19 mouse cellular contexts compared by ENCODE assay signal in the genomic region with DNA sequence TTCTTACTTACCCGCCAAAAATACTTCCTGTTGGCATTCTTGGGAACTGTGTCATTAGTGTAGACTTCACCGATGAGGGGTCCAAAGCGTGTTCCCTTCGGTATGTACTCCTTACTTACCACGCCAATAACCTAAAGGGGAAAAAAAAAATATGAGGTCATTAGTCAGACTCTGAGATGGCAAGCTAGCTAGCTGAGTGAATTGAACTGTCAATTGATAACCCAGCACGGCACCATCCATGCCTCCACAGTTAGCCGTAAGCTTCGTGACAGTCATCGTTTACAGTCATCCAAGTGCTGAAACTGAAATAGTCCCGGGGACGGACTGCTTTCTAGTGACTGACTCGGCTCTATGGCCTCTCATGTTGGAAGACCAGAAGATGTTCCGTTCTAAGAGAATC.
A peak's percentile ranks its signal among the peaks of the same experiment; 100 is the strongest.
DNase-seq lines count a peak whose midpoint lies in the region; ATAC-seq and TF ChIP-seq lines count a peak whose summit lies in the region.
"Had no signal": no experiment of that assay in that cellular context is flagged by ENCODE, and none has a peak within 500 bp of the region (broad histone marks: within the 10 kb centered on the region; RNA-seq: fewer than 3 reads in every experiment).

No protein-coding gene starts in this region.

- no peak overlapping the region for H3K9ac ChIP-seq in intestine, embryonic 16.5 days (ENCODE audit: low read depth, low read length)
- no peak overlapping the region for H3K9ac ChIP-seq in kidney, embryonic 16.5 days (replicated peaks; ENCODE audit: low read length)
- H3K9ac ChIP-seq: embryonic facial prominence, embryonic 12.5 days; embryonic facial prominence, embryonic 15.5 days; forebrain, embryonic 15.5 days; hindbrain, embryonic 12.5 days; hindbrain, embryonic 15.5 days had no signal

- intact Hi-C loops in left cerebral cortex, postnatal 4 days (cut with DNase I), result loop anchor here (10.0 kb wide), 2 partner anchors 155 to 555 kb away; no protein-coding TSS in a partner anchor

- peak overlapping the region; percentile 30 for H3K27ac ChIP-seq in intestine, embryonic 16.5 days (ENCODE audit: low read length)
- peak overlapping the region; percentile 66 for H3K27ac ChIP-seq in small intestine, adult 2 months (ENCODE audit: insufficient read depth, low read depth, low read length)
- H3K27ac ChIP-seq in kidney, embryonic 16.5 days (ENCODE audit: low read length), result no peak overlapping the region
- H3K27ac ChIP-seq: embryonic facial prominence, embryonic 12.5 days; embryonic facial prominence, embryonic 15.5 days; forebrain, embryonic 15.5 days; heart, adult 2 months; heart, embryonic 10.5 days; hindbrain, embryonic 12.5 days; hindbrain, embryonic 15.5 days had no signal

- ATAC-seq in intestine, embryonic 16.5 days, result no peak
- no peak for ATAC-seq in megakaryocyte progenitor cell, adult 5-6 weeks (replicated peaks; ENCODE audit: poor library complexity)
- ATAC-seq in kidney, embryonic 16.5 days (ENCODE audit: low FRiP score, low TSS enrichment), result no peak
- ATAC-seq: forebrain, embryonic 15.5 days had no signal

- H3K4me3 ChIP-seq in intestine, embryonic 16.5 days (ENCODE audit: low read length), result no peak overlapping the region
- H3K4me3 ChIP-seq in small intestine, adult 2 months (ENCODE audit: low read depth, low read length), result no peak overlapping the region
- H3K4me3 ChIP-seq in kidney, embryonic 16.5 days (ENCODE audit: low read length), result no peak overlapping the region
- H3K4me3 ChIP-seq: embryonic facial prominence, embryonic 12.5 days; embryonic facial prominence, embryonic 15.5 days; forebrain, embryonic 15.5 days; heart, adult 2 months; heart, embryonic 10.5 days; hindbrain, embryonic 12.5 days; hindbrain, embryonic 15.5 days had no signal

- H3K36me3 ChIP-seq in intestine, embryonic 16.5 days (ENCODE audit: control insufficient read depth, insufficient read depth, low read length), result no peaks in the 10 kb centered on the region
- H3K36me3 ChIP-seq in small intestine, adult 2 months (ENCODE audit: control insufficient read depth, insufficient read depth, low read length), result no peaks in the 10 kb centered on the region
- no peaks in the 10 kb centered on the region for H3K36me3 ChIP-seq in kidney, embryonic 16.5 days (ENCODE audit: insufficient read depth, low read length)
- H3K36me3 ChIP-seq: embryonic facial prominence, embryonic 12.5 days; embryonic facial prominence, embryonic 15.5 days; forebrain, embryonic 15.5 days; heart, embryonic 10.5 days; hindbrain, embryonic 12.5 days; hindbrain, embryonic 15.5 days had no signal

- H3K27me3 ChIP-seq in intestine, embryonic 16.5 days (replicated peaks; ENCODE audit: control insufficient read depth, insufficient read depth, low read length), result no peaks in the 10 kb centered on the region
- H3K27me3 ChIP-seq in small intestine, adult 2 months (ENCODE audit: control insufficient read depth, insufficient read depth, low read length), result no peaks in the 10 kb centered on the region
- H3K27me3 ChIP-seq in kidney, embryonic 16.5 days (ENCODE audit: insufficient read depth, low read length), result peaks cover 7% of the 10 kb centered on the region; the same call in 1 of the 2 replicates
- H3K27me3 ChIP-seq: embryonic facial prominence, embryonic 12.5 days had no signal

- 62% methylated on average over 13 of the region's 13 CpGs for WGBS in intestine, embryonic 16.5 days
- WGBS in small intestine, adult 2 months, result 77% methylated on average over 13 of the region's 13 CpGs
- WGBS in kidney, embryonic 16.5 days, result 81% methylated on average over 13 of the region's 13 CpGs

- no peaks in the 10 kb centered on the region for H3K9me3 ChIP-seq in intestine, embryonic 16.5 days (ENCODE audit: control insufficient read depth, low read length)
- no peaks in the 10 kb centered on the region for H3K9me3 ChIP-seq in kidney, embryonic 16.5 days (ENCODE audit: low read length)
- H3K9me3 ChIP-seq: embryonic facial prominence, embryonic 12.5 days; embryonic facial prominence, embryonic 15.5 days; forebrain, embryonic 15.5 days; heart, embryonic 10.5 days; hindbrain, embryonic 12.5 days; hindbrain, embryonic 15.5 days had no signal

- peaks cover 11% of the 10 kb centered on the region for H3K4me1 ChIP-seq in intestine, embryonic 16.5 days (ENCODE audit: control insufficient read depth, insufficient read depth, low read length)
- H3K4me1 ChIP-seq in small intestine, adult 2 months (ENCODE audit: control insufficient read depth, insufficient read depth, insufficient read length, low read length), result peaks cover 19% of the 10 kb centered on the region; the same call in 1 of the 2 replicates
- H3K4me1 ChIP-seq in kidney, embryonic 16.5 days (ENCODE audit: insufficient read depth, low read length), result peaks cover 9% of the 10 kb centered on the region
- H3K4me1 ChIP-seq: embryonic facial prominence, embryonic 15.5 days; forebrain, embryonic 15.5 days; hindbrain, embryonic 12.5 days; hindbrain, embryonic 15.5 days had no signal

- peak overlapping the region; percentile 14; the same call in 1 of the 2 replicates for H3K4me2 ChIP-seq in intestine, embryonic 16.5 days (ENCODE audit: low read depth, low read length)
- no peak overlapping the region for H3K4me2 ChIP-seq in kidney, embryonic 16.5 days (replicated peaks; ENCODE audit: low read depth, low read length)
- H3K4me2 ChIP-seq: embryonic facial prominence, embryonic 12.5 days; embryonic facial prominence, embryonic 15.5 days; forebrain, embryonic 15.5 days; hindbrain, embryonic 12.5 days; hindbrain, embryonic 15.5 days had no signal

- peak; percentile 70 for DNase-seq in induced T-regulatory cell, adult 2 months (ENCODE audit: low read depth)
- no peak for DNase-seq in left cerebral cortex, postnatal 4 days
- DNase-seq: adrenal gland, postnatal 14 days; cerebellum, adult 11 months; cerebellum, adult 2 months; cerebellum, adult 9-11 months; cerebellum, postnatal 25 days; gastrocnemius, postnatal 25 days; heart, adult 2 months had no signal

- TF ChIP-seq CTCF in small intestine, adult 2 months (IDR thresholded peaks at IDR 0.05; ENCODE audit: extremely low read depth, insufficient read length, insufficient replicate concordance, low read depth, low read length), result no peak

- TF ChIP-seq POLR2A in small intestine, adult 2 months (IDR thresholded peaks at IDR 0.05; ENCODE audit: low read depth, low read length), result no peak
